Mouse (Mus musculus): ENCODE results near the gene Vps72.

Gene Vps72

DNA sequence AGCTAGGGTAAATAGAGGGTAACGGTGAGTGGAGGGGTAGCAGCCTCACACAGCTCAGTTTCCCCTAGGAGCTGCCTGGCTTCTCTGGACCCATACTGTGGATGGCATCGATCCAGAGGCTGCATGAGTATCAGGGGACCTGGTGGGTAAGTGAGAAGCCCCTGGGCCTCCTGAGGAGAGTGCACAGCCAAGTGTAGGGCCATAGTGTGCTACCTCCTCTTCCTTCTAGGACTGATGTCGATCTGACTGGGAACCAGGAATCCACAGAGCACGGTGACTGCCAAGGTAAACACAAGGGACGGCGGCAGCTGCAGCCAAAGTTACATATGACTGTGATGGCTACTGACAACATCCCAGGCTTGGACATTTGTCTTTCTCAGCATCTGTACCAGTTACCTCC, 60.3 kb downstream of the Vps72 start:
- no peak for DNase-seq (ENCODE audit: low spot score)
